Mouse (Mus musculus): ENCODE data around the gene Gtse1. TPM values are rescaled to one million over a fixed set of nuclear protein-coding genes. Genes with fewer than 3 reads are reported as not detected.

Gene Gtse1
- polyA plus RNA-seq (2015; fragmentation: Nextera tagmentation; extraction: Ambion mirVana) = 14.6 and 15.7 TPM in 2 replicates

GRCm38 (mm10) chr15:85859490-85860031 is at the start of gene Gtse1:
Gene Gtse1 (plus strand): TSS chr15:85859745.
- peak within 1 kb of the TSS; percentile 48 for H3K4me3 ChIP-seq
- H3K27me3 ChIP-seq = no peaks in the 10 kb centered on the region
- H3K36me3 ChIP-seq = peaks cover 11% of the 10 kb centered on the region; the same call in 1 of the 2 replicates
- H3K4me2 ChIP-seq (replicated peaks) = peak within 1 kb of the TSS; percentile 84
- H3K9ac ChIP-seq (replicated peaks) = peak within 1 kb of the TSS; percentile 67
- under 1% methylated on average over 42 of the region's 42 CpGs for WGBS
- H3K4me1 ChIP-seq = peaks cover 27% of the 10 kb centered on the region
- ATAC-seq (replicated peaks) = peak; percentile 100
- H3K27ac ChIP-seq (replicated peaks) = peak within 1 kb of the TSS; percentile 68
- no peaks in the 10 kb centered on the region for H3K9me3 ChIP-seq

GRCm38 (mm10) chr15:85810462-85810805 is 49.1 kb upstream of the Gtse1 start:
- no peak for ATAC-seq (replicated peaks)
- H3K4me1 ChIP-seq = peaks cover 18% of the 10 kb centered on the region
- H3K36me3 ChIP-seq = no peaks in the 10 kb centered on the region
- no peak overlapping the region; the same call in 1 of the 2 replicates for H3K9ac ChIP-seq (replicated peaks)
- peak overlapping the region; percentile 70 for H3K4me2 ChIP-seq (replicated peaks)
- H3K4me3 ChIP-seq = peak overlapping the region; percentile 74
- peak overlapping the region; percentile 95; the same call in 1 of the 2 replicates for H3K27ac ChIP-seq (replicated peaks)
- 87% methylated on average over 5 of the region's 5 CpGs for WGBS
- H3K9me3 ChIP-seq = no peaks in the 10 kb centered on the region
- no peaks in the 10 kb centered on the region for H3K27me3 ChIP-seq

- WGBS = 3% methylated on average over 36 of the region's 36 CpGs
- H3K27me3 ChIP-seq = no peaks in the 10 kb centered on the region
- H3K27ac ChIP-seq (replicated peaks) = peak overlapping the region; percentile 95
- H3K9ac ChIP-seq (replicated peaks) = peak overlapping the region; percentile 77
- peak overlapping the region; percentile 70 for H3K4me2 ChIP-seq (replicated peaks)
- ATAC-seq (replicated peaks) = peak; percentile 90
- H3K36me3 ChIP-seq = no peaks in the 10 kb centered on the region
- H3K4me1 ChIP-seq = peaks cover 18% of the 10 kb centered on the region
- H3K9me3 ChIP-seq = no peaks in the 10 kb centered on the region
- H3K4me3 ChIP-seq = peak overlapping the region; percentile 74
These were observed 48.6 kb upstream of the Gtse1 start for GRCm38 (mm10) chr15:85810806-85811521.

- 3% methylated on average over 36 of the region's 36 CpGs for WGBS
- peaks cover 18% of the 10 kb centered on the region for H3K4me1 ChIP-seq
- H3K9me3 ChIP-seq = no peaks in the 10 kb centered on the region
- H3K27me3 ChIP-seq = no peaks in the 10 kb centered on the region
- H3K9ac ChIP-seq (replicated peaks) = peak within 1 kb of the TSS; percentile 77
- H3K4me2 ChIP-seq (replicated peaks) = peak within 1 kb of the TSS; percentile 70
- H3K36me3 ChIP-seq = no peaks in the 10 kb centered on the region
- peak; percentile 96 for ATAC-seq (replicated peaks)
- H3K27ac ChIP-seq (replicated peaks) = peak within 1 kb of the TSS; percentile 95
- peak within 1 kb of the TSS; percentile 74 for H3K4me3 ChIP-seq
These were observed 47.8 kb upstream of the Gtse1 start, which contains the start of gene Cdpf1 for GRCm38 (mm10) chr15:85811535-85812277. Gene Cdpf1 (minus strand): TSS chr15:85811697.

- no peak overlapping the region for H3K4me3 ChIP-seq
- no peaks in the 10 kb centered on the region for H3K9me3 ChIP-seq
- no peak for ATAC-seq (replicated peaks)
- WGBS = 63% methylated on average over 10 of the region's 10 CpGs
- no peaks in the 10 kb centered on the region for H3K27me3 ChIP-seq
- no peak overlapping the region for H3K4me2 ChIP-seq (replicated peaks)
- no peak overlapping the region for H3K9ac ChIP-seq (replicated peaks)
- H3K36me3 ChIP-seq = no peaks in the 10 kb centered on the region
- H3K4me1 ChIP-seq = peaks cover 18% of the 10 kb centered on the region
- H3K27ac ChIP-seq (replicated peaks) = no peak overlapping the region
These were observed 46.1 kb upstream of the Gtse1 start for GRCm38 (mm10) chr15:85813428-85813827.

- Histone ChIP-seq H3K4me3 (peak within 1 kb of the TSS; percentile 45), H3K27me3 (peaks cover 7% of the 10 kb centered on the region; the same call in 1 of the 2 replicates), H3K4me1 (peaks cover 8% of the 10 kb centered on the region; the same call in 1 of the 2 replicates), H3K4me2 (replicated peaks) (peak within 1 kb of the TSS; percentile 86), H3K9me3 (no peaks in the 10 kb centered on the region), H3K9ac (replicated peaks) (peak within 1 kb of the TSS; percentile 49), H3K27ac (replicated peaks) (no peak within 1 kb of the TSS), H3K36me3 (no peaks in the 10 kb centered on the region)
- WGBS = 2% methylated on average over 63 of the region's 65 CpGs
- peak; percentile 48; the same call in 1 of the 2 replicates for ATAC-seq (replicated peaks)
These were observed 38.1 kb upstream of the Gtse1 start, which contains the start of gene Pkdrej for GRCm38 (mm10) chr15:85821203-85822010. Gene Pkdrej (minus strand): TSS chr15:85821734.

GRCm38 (mm10) chr15:85822011-85822359 is 37.6 kb upstream of the Gtse1 start:
- Histone ChIP-seq H3K9me3 (no peaks in the 10 kb centered on the region), H3K27ac (replicated peaks) (no peak overlapping the region), H3K4me3 (peak overlapping the region; percentile 45), H3K9ac (replicated peaks) (no peak overlapping the region; the same call in 1 of the 2 replicates), H3K4me1 (peaks cover 8% of the 10 kb centered on the region; the same call in 1 of the 2 replicates), H3K36me3 (no peaks in the 10 kb centered on the region), H3K4me2 (replicated peaks) (peak overlapping the region; percentile 86), H3K27me3 (peaks cover 7% of the 10 kb centered on the region; the same call in 1 of the 2 replicates)
- ATAC-seq (replicated peaks) = no peak
- WGBS = 8% methylated on average over 4 of the region's 4 CpGs

GRCm38 (mm10) chr15:85826676-85827075 is 32.9 kb upstream of the Gtse1 start:
- no peaks in the 10 kb centered on the region for H3K9me3 ChIP-seq
- H3K27ac ChIP-seq (replicated peaks) = no peak overlapping the region
- H3K4me1 ChIP-seq = peaks cover 5% of the 10 kb centered on the region
- H3K27me3 ChIP-seq = no peaks in the 10 kb centered on the region
- H3K4me3 ChIP-seq = no peak overlapping the region
- ATAC-seq (replicated peaks) = no peak
- H3K4me2 ChIP-seq (replicated peaks) = no peak overlapping the region
- no peak overlapping the region for H3K9ac ChIP-seq (replicated peaks)
- WGBS = 80% methylated on average over 5 of the region's 5 CpGs
- H3K36me3 ChIP-seq = no peaks in the 10 kb centered on the region

- H3K4me1 ChIP-seq = peaks cover 14% of the 10 kb centered on the region
- no peak overlapping the region for H3K4me2 ChIP-seq (replicated peaks)
- no peak overlapping the region for H3K9ac ChIP-seq (replicated peaks)
- H3K4me3 ChIP-seq = no peak overlapping the region
- no peaks in the 10 kb centered on the region for H3K9me3 ChIP-seq
- 82% methylated on average over 4 of the region's 4 CpGs for WGBS
- no peaks in the 10 kb centered on the region for H3K36me3 ChIP-seq
- H3K27ac ChIP-seq (replicated peaks) = no peak overlapping the region
- no peak for ATAC-seq (replicated peaks)
- no peaks in the 10 kb centered on the region for H3K27me3 ChIP-seq
These were observed 31.5 kb upstream of the Gtse1 start for GRCm38 (mm10) chr15:85828071-85828470.

- WGBS = 58% methylated on average over 5 of the region's 5 CpGs
- H3K27ac ChIP-seq (replicated peaks) = no peak overlapping the region
- ATAC-seq (replicated peaks) = no peak
- no peaks in the 10 kb centered on the region for H3K36me3 ChIP-seq
- H3K4me2 ChIP-seq (replicated peaks) = no peak overlapping the region
- H3K27me3 ChIP-seq = no peaks in the 10 kb centered on the region
- H3K4me1 ChIP-seq = peaks cover 14% of the 10 kb centered on the region
- H3K9me3 ChIP-seq = no peaks in the 10 kb centered on the region
- H3K9ac ChIP-seq (replicated peaks) = no peak overlapping the region
- H3K4me3 ChIP-seq = no peak overlapping the region
These were observed 30.1 kb upstream of the Gtse1 start for GRCm38 (mm10) chr15:85829470-85829869.

GRCm38 (mm10) chr15:85831954-85832590 is 27.5 kb upstream of the Gtse1 start, which contains the start of gene Ttc38:
Gene Ttc38 (plus strand): TSS chr15:85832306.
- Histone ChIP-seq H3K4me3 (peak within 1 kb of the TSS; percentile 62), H3K9ac (replicated peaks) (peak within 1 kb of the TSS; percentile 57), H3K27ac (replicated peaks) (no peak within 1 kb of the TSS), H3K27me3 (no peaks in the 10 kb centered on the region), H3K36me3 (no peaks in the 10 kb centered on the region), H3K9me3 (no peaks in the 10 kb centered on the region), H3K4me2 (replicated peaks) (peak within 1 kb of the TSS; percentile 71), H3K4me1 (peaks cover 14% of the 10 kb centered on the region)
- ATAC-seq (replicated peaks) = peak; percentile 95
- WGBS = 1% methylated on average over 27 of the region's 27 CpGs
